Mouse (Mus musculus): Measurements from ENCODE around the gene Zfp524.

DNA sequence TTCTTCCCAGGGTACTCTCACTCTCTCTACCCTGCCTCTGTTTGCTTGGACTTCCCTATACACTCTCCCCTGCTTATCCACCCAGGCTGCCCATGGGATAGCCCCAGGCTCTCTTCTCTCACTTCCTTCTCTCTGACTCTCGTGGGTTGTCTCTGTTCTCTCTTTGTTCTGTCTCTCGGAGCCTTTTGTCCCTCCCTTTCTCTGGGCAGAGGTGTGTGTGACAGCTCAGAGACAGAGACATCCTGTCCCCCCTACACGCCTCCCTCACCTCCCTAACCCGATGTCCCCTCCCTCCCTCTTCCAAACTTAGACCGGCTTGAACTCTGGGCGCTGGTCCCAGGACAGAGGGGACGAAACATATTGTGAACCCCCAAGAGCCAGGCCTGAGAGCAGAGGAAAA lies 42.5 kb upstream of the Zfp524 start:
- TF ChIP-seq POLR2A (IDR thresholded peaks at IDR 0.05; ENCODE audit: borderline replicate concordance, low read depth, low read length): no peak
- TF ChIP-seq CTCF (IDR thresholded peaks at IDR 0.05; ENCODE audit: low read depth, low read length): no peak

All from bone marrow macrophage, adult 2 months (primary cell).